Mouse (Mus musculus) limb, embryonic 15.5 days (tissue): ENCODE data around the gene Tekt1. TPM values are rescaled to one million over a fixed set of nuclear protein-coding genes. Genes with fewer than 3 reads are reported as not detected.

Experiments
- ATAC-seq: fragments of 200-750 bp; cut with Nextera tagmentation; 2 replicates; pipeline ENCODE4 v1.8.0; 2017; ENCODE audit warnings: low read depth, moderate TSS enrichment; ENCODE audit not compliant: insufficient number of reproducible peaks, low FRiP score, low TSS enrichment
- H3K27ac ChIP-seq: fragments of 300-500 bp; sonication (generic); 2 replicates; pipeline ENCODE4 v1.5.1; 2015; ENCODE audit warnings: moderate library complexity, mild to moderate bottlenecking, inconsistent platforms
- H3K27me3 ChIP-seq: fragments of 300-500 bp; sonication (generic); 2 replicates; pipeline ENCODE4 v1.6.1; 2015; ENCODE audit warnings: inconsistent platforms
- H3K36me3 ChIP-seq: fragments of 300-500 bp; sonication (generic); 2 replicates; pipeline ENCODE4 v1.6.1; 2015; ENCODE audit warnings: inconsistent platforms
- H3K4me1 ChIP-seq: fragments of 300-500 bp; sonication (generic); 2 replicates; pipeline ENCODE4 v1.6.1; 2015; ENCODE audit warnings: inconsistent platforms
- H3K4me2 ChIP-seq: fragments of 300-500 bp; sonication (generic); 2 replicates; pipeline ENCODE4 v1.6.1; 2015; ENCODE audit warnings: mild to moderate bottlenecking, inconsistent platforms
- H3K4me3 ChIP-seq: fragments of 300-500 bp; sonication (generic); 2 replicates; pipeline ENCODE4 v1.5.1; 2015; ENCODE audit warnings: mild to moderate bottlenecking, inconsistent platforms
- H3K9ac ChIP-seq: fragments of 300-500 bp; sonication (generic); 2 replicates; pipeline ENCODE4 v1.6.1; 2015; ENCODE audit warnings: inconsistent platforms
- H3K9me3 ChIP-seq: fragments of 300-500 bp; sonication (generic); 2 replicates; pipeline ENCODE4 v1.6.1; 2016; ENCODE audit warnings: inconsistent platforms
- WGBS: fragments of 180-500 bp; shearing (Covaris S2); methylation state at CpG from one replicate; pipeline ENCODE4 v1.1.7; 2015; 5-methylcytosine and 5-hydroxymethylcytosine counted together
- polyA plus RNA-seq: library from polyadenylated mRNA; unstranded; fragments of >200 nt; fragmentation: Nextera tagmentation; extraction: Ambion mirVana; gene quantifications from 2 replicates; pipeline ENCODE4 v1.2.1, GENCODE M21; 2015

Gene Tekt1
- polyA plus RNA-seq, 1 experiment from 2014 or later = 1.5 TPM

DNA sequence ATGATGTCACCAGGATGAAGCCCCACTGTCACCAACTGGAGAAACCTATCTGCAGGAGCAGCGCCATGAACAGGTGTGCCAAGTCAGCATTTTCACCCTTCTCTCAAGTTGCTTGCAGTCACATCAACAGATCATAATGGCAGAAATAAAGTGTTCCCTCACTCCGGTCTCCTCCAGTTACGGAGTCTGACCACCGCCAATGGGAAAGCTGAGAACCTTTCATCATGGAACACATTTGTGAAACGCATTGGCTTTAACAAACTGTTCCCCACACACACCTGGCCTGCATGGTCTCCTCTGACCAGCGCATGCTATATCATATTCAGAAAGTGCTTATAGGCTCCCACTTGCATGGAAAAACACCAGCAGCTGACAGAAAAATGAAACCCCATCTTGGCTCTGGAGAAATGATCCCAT, 25.9 kb upstream of the Tekt1 start:
- no peaks in the 10 kb centered on the region for H3K27me3 ChIP-seq
- ATAC-seq = no peak
- no peak overlapping the region for H3K4me3 ChIP-seq
- H3K27ac ChIP-seq = no peak overlapping the region
- H3K4me1 ChIP-seq = peaks cover 10% of the 10 kb centered on the region; the same call in 1 of the 2 replicates
- no peaks in the 10 kb centered on the region for H3K9me3 ChIP-seq
- H3K9ac ChIP-seq = no peak overlapping the region
- H3K36me3 ChIP-seq = no peaks in the 10 kb centered on the region; the same call in 1 of the 2 replicates
- no peak overlapping the region for H3K4me2 ChIP-seq
- 63% methylated on average over 6 of the region's 6 CpGs for WGBS

DNA sequence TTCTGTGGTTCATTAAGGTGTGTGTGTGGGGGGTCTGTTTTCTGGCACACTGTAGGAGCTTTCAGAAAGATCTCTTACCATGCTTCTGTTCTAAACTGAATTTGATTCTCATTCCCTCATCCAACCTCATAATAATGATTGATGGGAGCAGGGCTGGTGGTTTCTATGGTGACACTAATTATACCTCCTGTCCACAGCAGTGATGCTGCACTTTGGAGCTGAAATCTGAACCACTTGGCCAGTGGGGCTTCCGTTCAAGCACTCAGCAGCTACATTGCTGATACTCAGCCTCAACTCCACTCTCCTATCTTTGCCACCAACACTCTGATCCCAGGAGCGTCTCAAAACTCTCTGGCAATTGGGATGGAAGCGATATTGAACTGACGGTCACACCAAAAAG, 17.1 kb upstream of the Tekt1 start:
- Histone ChIP-seq H3K9ac (no peak overlapping the region), H3K36me3 (no peaks in the 10 kb centered on the region), H3K4me2 (no peak overlapping the region), H3K27me3 (no peaks in the 10 kb centered on the region), H3K4me3 (no peak overlapping the region), H3K27ac (no peak overlapping the region), H3K4me1 (no peaks in the 10 kb centered on the region), H3K9me3 (no peaks in the 10 kb centered on the region)
- 63% methylated on average over 4 of the region's 4 CpGs for WGBS
- no peak for ATAC-seq

DNA sequence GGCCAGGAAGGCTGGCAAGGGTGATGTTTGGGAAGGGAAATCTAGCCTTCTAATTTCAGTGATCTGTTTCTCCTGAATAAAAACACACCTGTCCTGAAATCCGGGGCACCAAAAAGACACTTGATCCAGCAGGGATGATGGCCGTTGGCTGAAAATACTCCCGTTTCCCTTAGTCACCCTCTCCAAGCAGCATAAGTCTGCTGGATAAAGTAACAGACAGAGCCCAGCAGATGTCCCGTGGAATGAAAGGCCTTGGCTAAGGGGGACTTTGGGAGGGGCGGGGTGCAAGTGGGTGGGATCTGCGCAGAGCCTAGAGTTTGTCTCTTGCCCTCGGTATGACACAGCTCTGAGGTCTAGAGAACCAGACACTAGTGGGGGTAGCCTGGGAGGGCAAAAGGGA, 16.0 kb upstream of the Tekt1 start:
- no peaks in the 10 kb centered on the region for H3K27me3 ChIP-seq
- no peaks in the 10 kb centered on the region for H3K4me1 ChIP-seq
- no peaks in the 10 kb centered on the region for H3K36me3 ChIP-seq
- H3K27ac ChIP-seq = no peak overlapping the region
- 49% methylated on average over 7 of the region's 7 CpGs for WGBS
- peak; percentile 40; the same call in 1 of the 2 replicates for ATAC-seq
- H3K9me3 ChIP-seq = no peaks in the 10 kb centered on the region
- no peak overlapping the region for H3K4me3 ChIP-seq
- H3K4me2 ChIP-seq = no peak overlapping the region
- no peak overlapping the region for H3K9ac ChIP-seq

DNA sequence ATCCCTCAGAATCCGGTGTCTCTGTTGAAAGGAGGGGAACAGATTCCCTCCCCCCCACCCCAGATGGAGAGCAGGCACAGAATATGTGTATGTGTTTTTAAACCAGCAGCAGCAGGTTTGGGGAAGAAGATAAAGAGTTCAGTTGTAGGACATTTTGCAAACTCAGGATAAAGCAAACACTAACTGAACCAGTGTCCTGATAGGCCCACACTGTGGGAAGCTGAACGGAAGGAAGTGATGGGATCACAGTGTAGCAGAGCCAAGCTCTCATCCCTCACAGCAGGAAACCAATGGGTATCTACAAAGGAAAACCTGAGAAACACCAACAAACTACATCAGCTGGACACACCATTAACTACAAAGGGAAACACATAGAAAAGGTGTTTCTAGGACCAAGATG, 14.3 kb upstream of the Tekt1 start:
- Histone ChIP-seq H3K4me1 (no peaks in the 10 kb centered on the region), H3K9me3 (no peaks in the 10 kb centered on the region), H3K9ac (no peak overlapping the region), H3K4me2 (no peak overlapping the region), H3K27ac (no peak overlapping the region), H3K36me3 (no peaks in the 10 kb centered on the region), H3K4me3 (no peak overlapping the region), H3K27me3 (no peaks in the 10 kb centered on the region)
- WGBS = 73% methylated on average over 2 of the region's 2 CpGs
- ATAC-seq = no peak

DNA sequence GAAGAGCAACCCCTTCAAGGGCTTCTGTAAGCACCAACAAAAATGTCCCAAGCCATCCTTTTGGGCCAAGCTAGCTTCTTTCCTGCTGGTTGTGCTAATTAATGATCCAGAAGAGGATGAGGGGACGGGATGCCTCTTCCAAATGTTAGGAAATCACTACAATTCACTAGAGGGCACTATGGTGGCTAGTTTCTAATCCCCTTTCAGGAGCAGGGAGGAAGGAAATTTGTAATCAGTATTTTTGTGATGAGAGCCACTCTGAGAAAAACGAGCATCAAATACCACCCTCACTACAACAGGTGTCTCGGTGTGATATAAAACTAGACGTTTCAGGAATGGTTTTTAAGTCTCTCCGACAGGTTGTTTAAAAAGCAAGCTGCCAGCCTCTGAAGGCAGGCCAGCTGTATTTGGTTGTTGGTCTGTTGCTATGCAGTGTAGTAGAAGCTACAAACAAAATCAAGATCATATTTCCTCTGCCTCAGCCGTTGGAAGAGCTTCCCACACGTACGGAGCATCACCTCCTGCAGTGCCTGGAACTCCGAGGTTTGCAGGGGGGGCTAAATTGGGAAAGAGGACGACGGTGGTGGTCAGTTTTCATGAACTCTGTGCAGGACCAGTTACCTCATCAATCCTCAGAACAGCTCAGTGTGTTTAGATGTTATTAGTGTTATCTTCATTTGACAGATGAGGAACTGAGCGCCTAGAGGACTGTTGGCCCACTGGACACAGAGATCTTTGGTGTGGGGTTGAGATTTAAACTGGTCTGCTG, 7.8 kb upstream of the Tekt1 start:
- peaks cover 5% of the 10 kb centered on the region; the same call in 1 of the 2 replicates for H3K4me1 ChIP-seq
- H3K27me3 ChIP-seq = no peaks in the 10 kb centered on the region
- 25% methylated on average over 12 of the region's 12 CpGs for WGBS
- no peak overlapping the region for H3K4me2 ChIP-seq
- H3K9me3 ChIP-seq = no peaks in the 10 kb centered on the region
- H3K9ac ChIP-seq = no peak overlapping the region
- no peak overlapping the region for H3K4me3 ChIP-seq
- H3K27ac ChIP-seq = no peak overlapping the region
- no peaks in the 10 kb centered on the region for H3K36me3 ChIP-seq
- no peak for ATAC-seq

DNA sequence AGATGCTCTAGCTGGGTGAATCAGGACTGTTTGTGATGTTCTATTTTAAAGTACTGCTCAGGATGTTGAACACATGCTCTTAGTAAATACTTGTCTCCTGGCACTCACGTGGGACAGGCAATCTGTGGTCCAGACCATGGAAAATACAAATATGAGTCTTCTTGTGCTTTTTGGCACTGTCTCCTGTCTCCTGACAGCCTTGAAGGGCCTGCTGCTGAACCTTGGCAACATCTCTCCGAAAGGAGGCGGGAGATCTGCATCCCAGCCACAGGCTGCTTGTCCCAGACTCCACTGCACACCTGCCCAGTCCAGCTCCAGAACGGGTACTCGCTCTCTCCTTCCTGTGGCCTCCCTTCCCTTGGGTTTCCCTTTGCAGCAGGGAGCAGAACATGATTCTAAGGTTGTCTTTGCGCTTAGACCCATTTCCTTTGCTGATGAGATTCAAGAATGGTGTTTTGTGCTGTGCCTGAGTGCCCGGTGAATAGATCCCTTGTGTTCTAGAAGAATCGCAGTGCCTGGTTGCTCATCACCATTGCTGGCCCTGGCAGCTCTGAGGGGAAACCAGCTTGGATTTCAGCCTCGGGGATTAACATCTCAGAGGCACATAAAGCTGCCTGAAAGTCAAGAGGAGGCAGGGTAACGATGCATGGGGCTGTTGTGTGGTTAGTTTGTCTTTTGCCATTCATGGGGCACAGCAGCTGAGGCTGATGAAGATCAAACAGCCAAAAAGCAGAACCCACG, 5.9 kb upstream of the Tekt1 start:
- H3K9me3 ChIP-seq = no peaks in the 10 kb centered on the region
- H3K4me1 ChIP-seq = peaks cover 5% of the 10 kb centered on the region; the same call in 1 of the 2 replicates
- ATAC-seq = no peak
- H3K36me3 ChIP-seq = no peaks in the 10 kb centered on the region
- no peak overlapping the region for H3K4me2 ChIP-seq
- 48% methylated on average over 11 of the region's 11 CpGs for WGBS
- H3K9ac ChIP-seq = no peak overlapping the region
- no peaks in the 10 kb centered on the region for H3K27me3 ChIP-seq
- H3K27ac ChIP-seq = no peak overlapping the region
- no peak overlapping the region for H3K4me3 ChIP-seq

DNA sequence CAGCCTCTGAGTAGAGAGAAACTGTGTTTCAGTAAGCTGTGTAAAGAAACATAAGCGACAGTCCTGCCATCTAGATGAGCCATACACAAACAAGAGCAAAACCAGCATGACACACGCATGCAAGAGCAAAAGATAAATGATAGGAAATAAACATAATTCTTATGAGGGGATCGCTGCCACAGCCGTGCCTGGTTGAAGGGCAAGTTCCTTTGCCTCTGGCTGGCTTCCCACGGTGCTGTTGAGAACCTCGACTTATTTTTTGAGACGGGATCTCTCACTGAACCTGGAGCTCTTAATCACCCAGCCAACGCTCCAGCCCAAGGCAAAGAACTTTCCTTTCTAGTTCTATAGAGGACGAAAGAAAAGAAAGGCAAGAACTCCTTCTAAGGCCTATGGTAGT, 3.9 kb upstream of the Tekt1 start:
- Histone ChIP-seq H3K36me3 (no peaks in the 10 kb centered on the region), H3K4me1 (peaks cover 10% of the 10 kb centered on the region), H3K27ac (no peak overlapping the region), H3K4me2 (no peak overlapping the region), H3K27me3 (no peaks in the 10 kb centered on the region), H3K4me3 (no peak overlapping the region), H3K9ac (no peak overlapping the region), H3K9me3 (no peaks in the 10 kb centered on the region)
- ATAC-seq = no peak
- 83% methylated on average over 9 of the region's 9 CpGs for WGBS

DNA sequence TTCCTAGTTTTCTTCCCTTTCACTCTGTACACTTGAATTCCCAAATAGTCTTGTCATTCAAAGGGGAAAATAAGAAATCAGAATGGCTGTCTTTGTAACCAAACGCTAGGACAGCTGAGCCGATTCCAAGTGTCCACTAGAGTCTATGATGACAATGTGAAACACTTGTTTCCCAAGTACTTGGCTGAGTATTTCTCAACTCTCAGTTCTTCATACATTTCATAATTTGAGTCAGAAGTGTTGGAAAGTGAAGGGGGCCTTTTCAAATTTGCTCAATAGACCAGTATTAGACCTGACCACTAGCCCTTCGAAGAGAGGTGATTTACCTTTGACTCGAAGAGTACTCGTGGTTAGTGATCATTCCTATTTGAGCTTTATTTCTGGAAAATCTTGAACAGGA, 2.3 kb upstream of the Tekt1 start:
- Histone ChIP-seq H3K27me3 (no peaks in the 10 kb centered on the region), H3K9ac (no peak overlapping the region), H3K4me1 (peaks cover 7% of the 10 kb centered on the region), H3K4me2 (no peak overlapping the region), H3K9me3 (no peaks in the 10 kb centered on the region), H3K27ac (no peak overlapping the region), H3K36me3 (no peaks in the 10 kb centered on the region), H3K4me3 (no peak overlapping the region)
- ATAC-seq = no peak
- 93% methylated on average over 5 of the region's 5 CpGs for WGBS

DNA sequence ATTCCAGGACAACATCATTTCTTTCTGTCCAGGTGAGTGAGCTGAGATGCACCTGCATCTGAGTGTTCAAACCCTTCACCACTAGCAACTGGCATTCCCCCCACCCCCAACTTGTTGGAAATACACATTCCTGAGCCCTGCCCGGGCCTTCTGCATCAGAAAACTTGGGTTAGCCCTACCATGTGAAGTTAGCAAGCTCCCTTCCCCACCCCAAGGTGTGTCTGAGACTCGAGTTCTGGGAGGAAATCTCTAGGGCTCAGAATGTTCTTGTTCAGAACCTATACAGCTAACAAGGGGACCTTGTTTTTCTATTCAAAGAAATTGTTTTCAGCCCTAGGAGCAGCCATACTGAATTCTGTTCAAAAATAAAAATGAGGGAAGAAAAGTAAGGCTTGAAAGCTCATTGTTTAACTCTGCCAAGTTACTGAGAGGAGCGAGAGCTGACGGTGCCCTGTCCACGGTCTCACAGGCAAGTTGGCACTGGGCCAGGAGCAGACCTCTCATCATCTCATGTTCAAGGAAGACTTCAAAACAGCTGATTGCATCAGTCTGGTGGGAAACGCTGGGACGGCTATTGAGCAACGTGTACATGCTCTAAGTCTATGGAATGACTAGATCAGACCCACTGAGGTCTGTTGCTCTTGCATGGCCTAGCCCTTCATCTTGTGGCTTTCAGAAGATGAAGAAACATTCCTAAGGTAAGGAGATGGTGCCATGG, 1.4 kb upstream of the Tekt1 start:
- H3K9ac ChIP-seq = no peak overlapping the region
- WGBS = 71% methylated on average over 8 of the region's 8 CpGs
- H3K27me3 ChIP-seq = no peaks in the 10 kb centered on the region
- no peaks in the 10 kb centered on the region for H3K36me3 ChIP-seq
- ATAC-seq = no peak
- H3K9me3 ChIP-seq = no peaks in the 10 kb centered on the region
- peaks cover 5% of the 10 kb centered on the region for H3K4me1 ChIP-seq
- no peak overlapping the region for H3K4me3 ChIP-seq
- H3K4me2 ChIP-seq = no peak overlapping the region
- H3K27ac ChIP-seq = no peak overlapping the region; the same call in 1 of the 2 replicates

DNA sequence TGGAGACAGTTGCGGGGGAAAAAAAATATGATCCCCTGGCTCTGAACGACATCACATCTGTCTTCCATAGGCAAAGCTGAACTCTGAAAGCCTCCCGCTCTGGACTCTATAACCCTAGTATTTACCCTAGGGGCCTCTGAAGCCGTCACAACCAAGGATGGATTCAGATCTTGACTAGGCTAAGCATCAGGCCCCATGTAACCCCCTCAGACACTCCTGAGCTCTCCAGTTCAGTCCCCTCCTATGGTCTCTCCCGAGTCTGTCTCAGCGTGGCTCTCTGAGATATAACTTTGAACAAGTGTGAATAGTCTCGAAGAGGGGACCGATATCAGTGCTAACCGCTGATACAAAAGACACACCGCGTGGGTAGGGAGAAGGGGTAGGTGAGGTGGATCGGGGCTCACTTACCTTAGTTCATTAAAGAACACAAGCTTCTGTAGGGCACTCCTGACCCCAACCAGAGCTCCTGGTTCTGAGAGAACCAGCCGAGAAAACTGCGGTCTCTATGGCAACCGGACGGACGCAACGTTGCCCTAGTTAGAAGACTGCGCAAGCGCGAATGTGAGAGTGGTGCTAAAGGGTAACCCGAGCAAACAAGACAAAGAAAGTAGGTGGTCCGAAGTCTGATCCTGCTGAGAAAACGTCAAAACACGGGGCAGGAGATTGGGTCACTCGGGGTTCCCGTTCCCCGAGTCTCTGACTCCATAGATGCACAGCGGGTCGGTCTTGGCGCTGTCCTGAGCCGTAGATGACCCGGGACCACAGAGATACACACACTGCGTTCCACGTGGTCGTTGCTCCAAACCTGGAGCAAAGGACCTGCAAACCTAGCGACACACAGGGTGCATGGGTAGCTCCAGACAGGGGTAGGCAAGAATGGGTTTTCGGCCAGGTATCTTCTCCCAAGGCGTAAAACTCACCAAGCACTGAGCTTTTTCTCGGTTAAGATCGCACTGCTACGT, 576 bp downstream of the Tekt1 start:
- no peak overlapping the region for H3K27ac ChIP-seq
- H3K4me3 ChIP-seq = peak overlapping the region; percentile 43
- H3K27me3 ChIP-seq = no peaks in the 10 kb centered on the region
- peak overlapping the region; percentile 81 for H3K4me2 ChIP-seq
- peak overlapping the region; percentile 18; the same call in 1 of the 2 replicates for H3K9ac ChIP-seq
- WGBS = 7% methylated on average over 42 of the region's 42 CpGs
- H3K9me3 ChIP-seq = no peaks in the 10 kb centered on the region
- peaks cover 5% of the 10 kb centered on the region for H3K4me1 ChIP-seq
- peak; percentile 61; the same call in 1 of the 2 replicates for ATAC-seq
- no peaks in the 10 kb centered on the region for H3K36me3 ChIP-seq
